9 mouse cellular contexts compared by ENCODE assay signal in genomic region chr12:72520645-72521044, GRCm38 (mm10). TPM values are rescaled to one million over a fixed set of nuclear protein-coding genes. Genes with fewer than 3 reads are reported as not detected.
A peak's percentile ranks its signal among the peaks of the same experiment; 100 is the strongest.
DNase-seq lines count a peak whose midpoint lies in the region; ATAC-seq and TF ChIP-seq lines count a peak whose summit lies in the region.
"Had no signal": no experiment of that assay in that cellular context is flagged by ENCODE, and none has a peak within 500 bp of the region (broad histone marks: within the 10 kb centered on the region; RNA-seq: fewer than 3 reads in every experiment).

No protein-coding gene starts in this region.

- no peaks in the 10 kb centered on the region; the same call in 1 of the 2 replicates for H3K4me1 ChIP-seq in intestine, postnatal 0 days (replicated peaks; ENCODE audit: control insufficient read depth, insufficient read depth, low read length)
- no peaks in the 10 kb centered on the region for H3K4me1 ChIP-seq in intestine, embryonic 15.5 days (replicated peaks)
- no peaks in the 10 kb centered on the region for H3K4me1 ChIP-seq in midbrain, postnatal 0 days (ENCODE audit: insufficient read depth, low read length)

- peak; percentile 57 to 62 for DNase-seq in CD8-positive naive resting alpha-beta T cell, adult 2 months (ENCODE audit: low read depth in 2 of 2, low spot score in 2 of 2)
- DNase-seq in adrenal gland, postnatal 14 days = peak; percentile 80
- DNase-seq in embryo, embryonic 9.5 days (ENCODE audit: extremely low spot score) = peak; percentile 51
- peak; percentile 44 to 59 for DNase-seq in kidney, postnatal 25 days
- peak; percentile 72 for DNase-seq in midbrain, postnatal 0 days (ENCODE audit: low spot score)
- peak; percentile 29 for DNase-seq in testis, postnatal 14 days (ENCODE audit: low spot score)

- H3K27me3 ChIP-seq in intestine, postnatal 0 days (replicated peaks; ENCODE audit: control insufficient read depth, insufficient read depth, low read length) = no peaks in the 10 kb centered on the region
- H3K27me3 ChIP-seq in intestine, embryonic 15.5 days (replicated peaks) = no peaks in the 10 kb centered on the region
- no peaks in the 10 kb centered on the region for H3K27me3 ChIP-seq in midbrain, postnatal 0 days (ENCODE audit: insufficient read depth, low read length)

- H3K4me3 ChIP-seq in intestine, postnatal 0 days (ENCODE audit: low read depth, low read length) = no peak overlapping the region
- no peak overlapping the region for H3K4me3 ChIP-seq in intestine, embryonic 15.5 days (replicated peaks)
- no peak overlapping the region for H3K4me3 ChIP-seq in midbrain, postnatal 0 days (ENCODE audit: low read depth, low read length)
- H3K4me3 ChIP-seq: myocyte had no signal

- H3K9ac ChIP-seq in intestine, postnatal 0 days (ENCODE audit: low read depth, low read length) = no peak overlapping the region
- H3K9ac ChIP-seq in intestine, embryonic 15.5 days = no peak overlapping the region
- H3K9ac ChIP-seq in midbrain, postnatal 0 days (replicated peaks; ENCODE audit: low read length, poor library complexity, severe bottlenecking) = no peak overlapping the region

- TF ChIP-seq CTCF in intestine, postnatal 0 days (IDR thresholded peaks at IDR 0.05; ENCODE audit: low read depth) = peak; percentile 92
- peak; percentile 96 for TF ChIP-seq CTCF in midbrain, postnatal 0 days (IDR thresholded peaks at IDR 0.05)

- 3% methylated on average over 2 of the region's 2 CpGs for WGBS in intestine, postnatal 0 days
- WGBS in intestine, embryonic 15.5 days = 1% methylated on average over 2 of the region's 2 CpGs
- 6% methylated on average over 2 of the region's 2 CpGs for WGBS in midbrain, postnatal 0 days

- ATAC-seq in intestine, postnatal 0 days = no peak
- no peak for ATAC-seq in intestine, embryonic 15.5 days
- no peak for ATAC-seq in midbrain, postnatal 0 days (ENCODE audit: low FRiP score)

- no peak overlapping the region for H3K4me2 ChIP-seq in intestine, postnatal 0 days (replicated peaks; ENCODE audit: low read depth)
- H3K4me2 ChIP-seq in intestine, embryonic 15.5 days (replicated peaks) = no peak overlapping the region
- H3K4me2 ChIP-seq in midbrain, postnatal 0 days (ENCODE audit: low read depth, low read length, poor library complexity, severe bottlenecking) = no peak overlapping the region

- H3K27ac ChIP-seq in intestine, postnatal 0 days (ENCODE audit: low read depth, low read length) = no peak overlapping the region
- H3K27ac ChIP-seq in intestine, embryonic 15.5 days = no peak overlapping the region
- H3K27ac ChIP-seq in midbrain, postnatal 0 days (ENCODE audit: low read depth, low read length) = no peak overlapping the region

- no peaks in the 10 kb centered on the region for H3K36me3 ChIP-seq in intestine, postnatal 0 days (ENCODE audit: control insufficient read depth, insufficient read depth)
- no peaks in the 10 kb centered on the region for H3K36me3 ChIP-seq in intestine, embryonic 15.5 days
- H3K36me3 ChIP-seq in midbrain, postnatal 0 days (ENCODE audit: insufficient read depth, low read length) = no peaks in the 10 kb centered on the region

- H3K9me3 ChIP-seq in intestine, postnatal 0 days (ENCODE audit: control insufficient read depth) = no peaks in the 10 kb centered on the region
- no peaks in the 10 kb centered on the region for H3K9me3 ChIP-seq in intestine, embryonic 15.5 days
- no peaks in the 10 kb centered on the region for H3K9me3 ChIP-seq in midbrain, postnatal 0 days (ENCODE audit: low read length)

RNA-seq across cellular contexts. Expression of gene Pcnx4, which starts 15.5 kb away (rescaled TPM):
- polyA plus RNA-seq in intestine, postnatal 0 days (2015; fragmentation: Nextera tagmentation; extraction: Ambion mirVana) = 2.8 and 2.9 TPM in 2 replicates
- 7.7 TPM in 2 replicates for polyA plus RNA-seq in intestine, embryonic 15.5 days (2015; fragmentation: Nextera tagmentation; extraction: Ambion mirVana)
- total RNA-seq in adrenal gland, postnatal 14 days (2021) = 6.4 and 7.2 TPM in 2 replicates
- total RNA-seq in midbrain, postnatal 0 days (2014; rRNA removed) = 21.3 and 30.3 TPM in 2 replicates
- polyA plus RNA-seq in midbrain, postnatal 0 days (2015; fragmentation: Nextera tagmentation; extraction: Ambion mirVana) = 22.7 and 22.9 TPM in 2 replicates

Comparison
In these comparisons a context has a peak if more than half of its experiments do, and no peak if none do; other contexts are left out.
1. DNase-seq: peak in every context shown above with its lines; median percentile 80 in adrenal gland, postnatal 14 days; 72 in midbrain, postnatal 0 days; 60 in CD8-positive naive resting alpha-beta T cell, adult 2 months; 52 in kidney, postnatal 25 days; 51 in embryo, embryonic 9.5 days; 29 in testis, postnatal 14 days.